Mouse (Mus musculus): ENCODE measurements around the gene Rpl12. TPM values are rescaled to one million over a fixed set of nuclear protein-coding genes. Genes with fewer than 3 reads are reported as not detected.
"Not testable (repeated sequence)": the region's sequence is repeated elsewhere in the genome, so short reads cannot be mapped to it uniquely, and the experiment has no call there.

Gene Rpl12
- polyA plus RNA-seq, 1 experiment from 2014 or later, result 103 TPM

- ATAC-seq, result no peak
Observed at GRCm38 (mm10) chr2:32999752-33000151, 38.4 kb downstream of the Rpl12 start.

GRCm38 (mm10) chr2:33002144-33002543, 40.8 kb downstream of the Rpl12 start:
- no peak overlapping the region for H3K27ac ChIP-seq (ENCODE audit: low read depth)
- no peaks in the 10 kb centered on the region for H3K4me1 ChIP-seq (ENCODE audit: insufficient read depth)
- no peaks in the 10 kb centered on the region for H3K9me3 ChIP-seq (ENCODE audit: low read length)
- WGBS (ENCODE audit: insufficient replicate concordance), result 81% methylated on average over 7 of the region's 7 CpGs
- no peaks in the 10 kb centered on the region for H3K36me3 ChIP-seq (replicated peaks; ENCODE audit: insufficient read depth, low read length)
- no peak for DNase-seq
- no peak for TF ChIP-seq CTCF (IDR thresholded peaks at IDR 0.05; ENCODE audit: low read depth)
- no peak for TF ChIP-seq EP300 (IDR thresholded peaks at IDR 0.05; ENCODE audit: low read depth)
- H3K9ac ChIP-seq (replicated peaks), result no peak overlapping the region
- H3K27me3 ChIP-seq (ENCODE audit: insufficient read depth, low read length), result no peaks in the 10 kb centered on the region
- no peak overlapping the region for H3K4me2 ChIP-seq (ENCODE audit: low read depth, low read length)
- H3K4me3 ChIP-seq (ENCODE audit: low read depth, low read length), result no peak overlapping the region
- no peak for ATAC-seq

More at GRCm38 (mm10) chr2:32999752-33000151, 38.4 kb downstream of the Rpl12 start:
- Histone ChIP-seq H3K9ac (replicated peaks) (no peak overlapping the region), H3K27me3 (ENCODE audit: insufficient read depth, low read length) (no peaks in the 10 kb centered on the region), H3K9me3 (ENCODE audit: low read length) (no peaks in the 10 kb centered on the region), H3K36me3 (replicated peaks; ENCODE audit: insufficient read depth, low read length) (no peaks in the 10 kb centered on the region), H3K4me3 (ENCODE audit: low read depth, low read length) (no peak overlapping the region), H3K4me1 (ENCODE audit: insufficient read depth) (no peaks in the 10 kb centered on the region), H3K4me2 (ENCODE audit: low read depth, low read length) (no peak overlapping the region), H3K27ac (ENCODE audit: low read depth) (no peak overlapping the region)
- TF ChIP-seq EP300 (IDR thresholded peaks at IDR 0.05; ENCODE audit: low read depth) (no peak), CTCF (IDR thresholded peaks at IDR 0.05; ENCODE audit: low read depth) (no peak)
- DNase-seq, result no peak
- WGBS (ENCODE audit: insufficient replicate concordance), result 66% methylated on average over 2 of the region's 2 CpGs

GRCm38 (mm10) chr2:33005041-33005440, 43.7 kb downstream of the Rpl12 start:
- WGBS (ENCODE audit: insufficient replicate concordance), result 68% methylated on average over 5 of the region's 5 CpGs
- DNase-seq (no peak), ATAC-seq (no peak)
- Histone ChIP-seq H3K27me3 (ENCODE audit: insufficient read depth, low read length) (no peaks in the 10 kb centered on the region), H3K4me2 (ENCODE audit: low read depth, low read length) (no peak overlapping the region), H3K27ac (ENCODE audit: low read depth) (no peak overlapping the region), H3K4me1 (ENCODE audit: insufficient read depth) (no peaks in the 10 kb centered on the region), H3K9ac (replicated peaks) (no peak overlapping the region), H3K9me3 (ENCODE audit: low read length) (no peaks in the 10 kb centered on the region), H3K4me3 (ENCODE audit: low read depth, low read length) (no peak overlapping the region), H3K36me3 (replicated peaks; ENCODE audit: insufficient read depth, low read length) (no peaks in the 10 kb centered on the region)
- TF ChIP-seq EP300 (IDR thresholded peaks at IDR 0.05; ENCODE audit: low read depth), result no peak

- H3K27me3 ChIP-seq (ENCODE audit: insufficient read depth, low read length); H3K4me2 ChIP-seq (ENCODE audit: low read depth, low read length); H3K4me1 ChIP-seq (ENCODE audit: insufficient read depth); H3K36me3 ChIP-seq (replicated peaks; ENCODE audit: insufficient read depth, low read length); H3K9me3 ChIP-seq (ENCODE audit: low read length); DNase-seq; H3K9ac ChIP-seq (replicated peaks); H3K4me3 ChIP-seq (ENCODE audit: low read depth, low read length); ATAC-seq; H3K27ac ChIP-seq (ENCODE audit: low read depth): not testable (repeated sequence)
- 88% methylated on average over 4 of the region's 4 CpGs for WGBS (ENCODE audit: insufficient replicate concordance)
- TF ChIP-seq CTCF (IDR thresholded peaks at IDR 0.05; ENCODE audit: low read depth), result peak; percentile 49
Observed at GRCm38 (mm10) chr2:33009055-33009454, 47.7 kb downstream of the Rpl12 start.

- WGBS (ENCODE audit: insufficient replicate concordance), result 79% methylated on average over 5 of the region's 5 CpGs
- Histone ChIP-seq H3K27me3 (ENCODE audit: insufficient read depth, low read length) (no peaks in the 10 kb centered on the region), H3K36me3 (replicated peaks; ENCODE audit: insufficient read depth, low read length) (no peaks in the 10 kb centered on the region), H3K9me3 (ENCODE audit: low read length) (no peaks in the 10 kb centered on the region), H3K9ac (replicated peaks) (no peak overlapping the region), H3K4me1 (ENCODE audit: insufficient read depth) (no peaks in the 10 kb centered on the region), H3K4me3 (ENCODE audit: low read depth, low read length) (no peak overlapping the region), H3K27ac (ENCODE audit: low read depth) (no peak overlapping the region), H3K4me2 (ENCODE audit: low read depth, low read length) (no peak overlapping the region)
- DNase-seq (no peak), ATAC-seq (no peak)
- TF ChIP-seq CTCF (IDR thresholded peaks at IDR 0.05; ENCODE audit: low read depth), result no peak
- no peak for TF ChIP-seq EP300 (IDR thresholded peaks at IDR 0.05; ENCODE audit: low read depth)
Observed at GRCm38 (mm10) chr2:33014877-33015276, 53.5 kb downstream of the Rpl12 start.

Other genes starting within 250 kb of the Rpl12 start
- 49.5 and 53.7 TPM in 2 replicates for gene Cdk9, start 248.5 kb upstream of the Rpl12 start, polyA plus RNA-seq (2015; fragmentation: Nextera tagmentation; extraction: Ambion mirVana)
- gene Sh2d3c, start 240.5 kb upstream of the Rpl12 start, polyA plus RNA-seq (2015; fragmentation: Nextera tagmentation; extraction: Ambion mirVana), result 7.6 and 8.3 TPM in 2 replicates
- gene 6330409D20Rik, start 220.5 kb upstream of the Rpl12 start, polyA plus RNA-seq (2015; fragmentation: Nextera tagmentation; extraction: Ambion mirVana), result not detected in 2 replicates
- gene Tor2a, start 204.3 kb upstream of the Rpl12 start, polyA plus RNA-seq (2015; fragmentation: Nextera tagmentation; extraction: Ambion mirVana), result 34.6 and 34.7 TPM in 2 replicates
- gene Ttc16, start 185.9 kb upstream of the Rpl12 start, polyA plus RNA-seq (2015; fragmentation: Nextera tagmentation; extraction: Ambion mirVana), result 0.08 TPM in 1 of 2 replicates, not detected in the other
- 1.1 TPM in 2 replicates for gene Ptrh1, start 185.8 kb upstream of the Rpl12 start, polyA plus RNA-seq (2015; fragmentation: Nextera tagmentation; extraction: Ambion mirVana)
- gene Cfap157, start 177.1 kb upstream of the Rpl12 start, polyA plus RNA-seq (2015; fragmentation: Nextera tagmentation; extraction: Ambion mirVana), result 0.25 TPM in 1 of 2 replicates, not detected in the other
- 2.1 and 2.3 TPM in 2 replicates for gene Stxbp1, start 114.3 kb upstream of the Rpl12 start, polyA plus RNA-seq (2015; fragmentation: Nextera tagmentation; extraction: Ambion mirVana)
- gene Fam129b, start 85.4 kb upstream of the Rpl12 start, polyA plus RNA-seq (2015; fragmentation: Nextera tagmentation; extraction: Ambion mirVana), result 5.2 and 5.9 TPM in 2 replicates
- gene Lrsam1, start 55 bp downstream of the Rpl12 start, polyA plus RNA-seq (2015; fragmentation: Nextera tagmentation; extraction: Ambion mirVana), result 1.3 and 1.6 TPM in 2 replicates
- gene Slc2a8, start 20.5 kb downstream of the Rpl12 start, polyA plus RNA-seq (2015; fragmentation: Nextera tagmentation; extraction: Ambion mirVana), result 11.7 and 11.8 TPM in 2 replicates
- gene Garnl3, start 170.1 kb downstream of the Rpl12 start, polyA plus RNA-seq (2015; fragmentation: Nextera tagmentation; extraction: Ambion mirVana), result 0.40 and 0.50 TPM in 2 replicates

Data from liver, postnatal 0 days (tissue).